Mouse (Mus musculus): Measurements from ENCODE around the gene Tmem182.

Tmem182 gene

GRCm38 (mm10) chr1:40799121-40799520, 6.3 kb upstream of the Tmem182 start:
- DNase-seq (ENCODE audit: low spot score), result no peak

- DNase-seq (ENCODE audit: low spot score), result no peak
Measured at GRCm38 (mm10) chr1:40800908-40801307, 4.5 kb upstream of the Tmem182 start.

DNA sequence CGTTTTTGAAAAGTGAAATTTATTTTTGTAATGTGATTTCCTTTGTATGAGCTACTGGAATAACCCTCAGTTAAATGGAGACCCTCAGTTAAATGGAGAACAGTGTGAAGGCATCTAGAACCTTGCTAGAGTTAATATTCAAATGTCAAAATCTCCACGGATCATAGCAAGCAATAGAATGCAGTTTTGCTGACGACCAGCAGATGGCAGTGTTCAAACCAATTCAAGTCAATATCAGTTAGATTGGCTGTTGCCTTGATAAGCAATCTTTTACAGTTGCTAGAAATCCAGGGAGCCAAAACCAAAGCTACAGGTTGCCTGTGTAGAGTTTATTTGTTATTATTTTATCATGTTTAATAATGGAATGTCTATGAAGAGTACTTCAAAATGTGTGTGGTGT, 2.6 kb upstream of the Tmem182 start:
- DNase-seq (ENCODE audit: low spot score), result no peak

- DNase-seq (ENCODE audit: low spot score), result no peak
Measured at GRCm38 (mm10) chr1:40804118-40804517, 1.3 kb upstream of the Tmem182 start.

DNA sequence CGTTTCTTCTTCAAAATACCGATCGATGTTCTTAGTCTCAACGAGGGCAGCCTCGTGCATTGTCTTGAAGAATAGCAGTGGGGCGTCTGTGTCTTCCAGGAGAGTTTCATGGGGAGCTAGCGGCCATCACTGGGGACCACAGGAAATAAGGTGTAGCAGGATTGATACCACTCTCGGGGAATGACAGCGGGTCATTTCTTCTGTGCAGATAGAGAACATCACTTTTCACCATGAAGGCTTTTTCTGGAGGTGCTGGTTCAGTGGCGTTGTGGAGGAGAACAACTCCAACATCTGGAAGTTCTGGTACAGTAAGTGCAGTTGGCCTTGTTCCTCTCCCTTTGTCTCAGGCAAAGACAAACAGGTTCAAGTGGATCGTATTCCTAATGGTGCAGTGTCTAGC, 490 bp downstream of the Tmem182 start:
- DNase-seq (ENCODE audit: low spot score), result no peak

GRCm38 (mm10) chr1:40808643-40809042, 3.2 kb downstream of the Tmem182 start:
- DNase-seq (ENCODE audit: low spot score), result no peak

GRCm38 (mm10) chr1:40815071-40815845, 9.9 kb downstream of the Tmem182 start:
- DNase-seq (ENCODE audit: low spot score), result no peak

DNA sequence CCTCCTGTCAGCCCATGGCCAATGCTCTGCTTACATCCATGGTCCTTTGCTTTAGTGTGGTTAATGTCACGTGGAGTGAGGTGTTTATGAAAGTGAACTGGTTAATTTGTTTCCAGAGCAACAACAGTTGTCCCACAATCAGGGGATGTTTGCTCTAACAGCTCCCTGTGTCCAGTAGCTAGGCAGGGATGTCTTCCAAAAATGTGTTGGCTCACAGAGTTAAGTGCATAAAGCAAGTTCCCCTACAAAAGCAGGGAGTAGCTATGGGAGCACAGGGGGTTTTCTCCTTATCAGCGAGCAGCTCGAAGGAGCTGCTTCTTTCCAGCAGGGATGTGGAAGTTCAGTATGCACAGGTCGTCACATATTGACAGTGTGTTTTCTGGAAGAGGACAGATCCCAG, 19.1 kb downstream of the Tmem182 start:
- DNase-seq (ENCODE audit: low spot score), result no peak

GRCm38 (mm10) chr1:40824936-40825335, 19.5 kb downstream of the Tmem182 start:
- DNase-seq (ENCODE audit: low spot score), result no peak

- DNase-seq (ENCODE audit: low spot score), result no peak
Measured at GRCm38 (mm10) chr1:40825826-40826225, 20.4 kb downstream of the Tmem182 start.

DNA sequence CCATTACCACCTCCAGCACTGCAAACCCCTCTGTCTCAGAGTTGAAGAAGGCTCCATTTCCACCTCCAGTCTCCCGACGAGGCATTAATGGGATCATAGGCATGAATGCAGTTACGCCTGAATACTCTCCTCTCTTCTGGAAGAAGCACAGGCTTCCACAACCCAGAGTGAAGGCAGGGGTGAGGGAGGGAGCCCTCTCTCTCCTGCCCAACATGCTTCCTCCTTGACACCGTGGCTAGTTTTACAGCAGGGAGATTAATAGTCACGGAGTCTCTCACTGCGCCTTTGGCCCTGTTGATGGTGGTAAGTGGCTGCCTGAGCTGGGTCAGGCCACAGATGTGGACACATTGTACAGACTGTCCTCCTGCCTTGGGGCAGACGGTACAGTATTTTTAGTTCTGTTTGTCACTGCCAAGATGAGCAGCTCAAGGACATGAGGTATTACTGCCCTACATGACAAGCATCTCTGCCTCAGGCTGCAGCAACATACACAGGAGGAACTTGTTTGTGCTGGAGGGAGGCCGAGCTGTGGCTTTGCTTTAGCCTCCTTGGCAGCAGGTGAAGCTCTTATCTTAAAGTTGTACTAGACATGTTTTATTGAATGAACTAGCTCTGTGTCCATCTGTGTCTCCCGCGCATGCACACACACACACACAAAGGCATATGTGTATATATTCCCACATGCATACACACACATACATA, 24.0 kb downstream of the Tmem182 start:
- DNase-seq (ENCODE audit: low spot score), result no peak

GRCm38 (mm10) chr1:40830712-40831507, 25.5 kb downstream of the Tmem182 start:
- no peak for DNase-seq (ENCODE audit: low spot score)

DNA sequence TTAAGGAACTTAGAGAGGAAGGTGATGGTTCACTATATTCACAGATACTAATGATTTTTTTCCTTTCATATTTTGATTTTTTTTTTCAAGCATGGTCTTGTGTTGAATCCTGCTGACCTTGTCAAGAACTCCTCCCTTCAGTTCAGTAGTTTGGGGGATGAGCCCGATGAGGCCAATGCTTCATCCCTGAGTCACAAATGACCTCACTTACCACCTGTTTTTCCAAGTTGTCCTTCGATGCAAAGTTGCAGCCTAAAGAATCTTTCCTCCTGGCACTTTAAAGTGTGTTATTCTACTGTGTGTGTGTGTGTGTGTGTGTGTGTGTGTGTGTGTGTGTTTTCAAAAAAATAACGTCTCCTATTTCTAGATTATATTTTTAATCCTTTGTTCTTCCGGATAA, 30.1 kb downstream of the Tmem182 start:
- DNase-seq (ENCODE audit: low spot score), result no peak

DNA sequence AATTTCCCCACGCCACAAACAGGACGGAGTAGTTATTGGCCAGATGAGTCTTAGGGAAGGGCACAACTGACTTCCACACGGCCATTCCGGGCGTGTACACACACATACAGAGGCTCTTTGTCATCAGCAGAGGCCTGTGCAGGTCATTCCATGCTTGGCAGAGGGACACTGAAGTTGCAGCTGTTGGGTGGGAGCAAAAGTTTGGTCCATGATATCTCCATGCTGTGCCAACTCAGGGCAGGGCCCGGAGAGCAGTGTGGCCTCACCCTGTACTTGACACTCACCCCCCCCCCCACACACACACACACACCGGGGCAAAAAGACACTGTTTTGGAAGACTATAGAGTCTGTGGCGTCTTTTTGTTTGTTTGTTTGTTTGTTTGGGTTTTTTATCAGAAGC, 35.2 kb downstream of the Tmem182 start:
- DNase-seq (ENCODE audit: low spot score), result no peak

DNA sequence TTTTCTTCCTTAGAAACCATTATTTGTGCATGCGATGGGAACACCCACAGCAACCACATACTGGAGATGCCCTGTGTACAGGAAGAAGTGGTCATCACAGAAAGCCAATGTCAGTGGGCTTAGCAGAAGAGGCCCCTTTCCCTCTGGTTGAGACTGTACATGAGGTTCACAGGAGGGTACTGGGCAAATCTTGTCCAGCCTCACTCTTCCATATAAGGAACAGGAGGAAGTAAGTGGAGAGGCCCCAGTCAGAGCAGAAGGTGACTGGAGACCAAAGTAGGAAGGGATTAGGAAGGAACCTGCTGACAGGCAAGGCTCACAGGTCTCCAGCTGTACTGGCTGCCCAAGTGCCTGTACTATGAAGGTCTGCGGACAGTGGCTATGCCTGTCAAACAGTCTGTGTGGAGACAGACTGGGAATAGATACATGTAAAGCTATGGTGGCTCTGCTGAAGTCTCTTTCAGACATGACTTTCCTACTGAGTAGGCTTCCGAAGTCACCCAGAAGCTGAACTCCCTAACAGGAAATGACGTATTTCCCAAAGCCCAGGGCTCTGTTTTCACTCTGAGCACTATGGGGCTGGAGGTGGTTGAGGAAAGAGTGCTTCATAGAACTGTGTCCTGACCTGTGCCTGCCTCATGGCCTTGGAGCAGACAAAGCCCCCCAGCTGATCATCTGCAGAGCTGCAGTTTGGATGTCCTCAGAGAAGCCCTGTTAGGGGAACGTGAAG, 35.8 kb downstream of the Tmem182 start:
- DNase-seq (ENCODE audit: low spot score), result no peak

DNA sequence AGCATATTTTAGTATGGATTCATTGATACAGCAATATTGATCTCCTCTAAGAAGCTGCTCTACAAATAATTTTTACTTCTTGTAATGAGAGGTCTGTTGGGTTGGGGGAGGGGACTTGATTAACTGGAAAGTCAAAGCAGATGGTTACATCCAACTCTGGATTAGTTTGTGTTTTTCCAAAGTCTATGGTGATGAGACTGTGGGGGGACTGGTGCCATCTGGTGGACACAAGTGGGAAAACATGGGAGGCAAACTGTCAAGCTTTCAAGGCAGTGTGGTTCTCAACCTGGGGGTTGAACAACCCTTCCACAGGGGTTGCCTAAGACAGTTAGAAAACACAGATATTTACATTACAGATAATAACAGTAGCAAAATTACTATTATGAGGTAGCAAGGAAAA, 39.2 kb downstream of the Tmem182 start:
- DNase-seq (ENCODE audit: low spot score), result peak; percentile 5

- no peak for DNase-seq (ENCODE audit: low spot score)
Measured at GRCm38 (mm10) chr1:40847196-40847938, 42.0 kb downstream of the Tmem182 start.

DNA sequence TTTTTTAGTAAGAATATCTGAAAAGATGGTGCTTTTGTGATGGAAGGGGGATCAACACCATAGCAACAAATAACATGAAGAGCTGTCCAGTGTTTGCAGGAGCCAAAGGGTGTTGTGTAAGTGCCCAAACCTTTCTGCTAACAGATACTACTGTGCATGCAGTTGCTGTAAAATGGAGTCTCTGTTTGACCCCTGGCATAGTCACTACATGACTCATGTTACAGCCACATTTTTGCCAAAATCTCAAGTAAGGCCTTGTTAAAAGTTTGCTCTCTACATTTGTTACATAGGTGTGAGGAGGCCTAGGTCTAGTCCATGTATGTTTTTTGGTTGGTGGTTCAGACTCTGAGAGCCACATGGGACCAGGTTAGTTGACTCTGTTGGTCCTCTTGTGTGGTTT, 45.9 kb downstream of the Tmem182 start:
- DNase-seq (ENCODE audit: low spot score), result no peak

- no peak for DNase-seq (ENCODE audit: low spot score)
Measured at GRCm38 (mm10) chr1:40855268-40855667, 49.9 kb downstream of the Tmem182 start.

GRCm38 (mm10) chr1:40856846-40857636, 51.6 kb downstream of the Tmem182 start:
- no peak for DNase-seq (ENCODE audit: low spot score)

DNA sequence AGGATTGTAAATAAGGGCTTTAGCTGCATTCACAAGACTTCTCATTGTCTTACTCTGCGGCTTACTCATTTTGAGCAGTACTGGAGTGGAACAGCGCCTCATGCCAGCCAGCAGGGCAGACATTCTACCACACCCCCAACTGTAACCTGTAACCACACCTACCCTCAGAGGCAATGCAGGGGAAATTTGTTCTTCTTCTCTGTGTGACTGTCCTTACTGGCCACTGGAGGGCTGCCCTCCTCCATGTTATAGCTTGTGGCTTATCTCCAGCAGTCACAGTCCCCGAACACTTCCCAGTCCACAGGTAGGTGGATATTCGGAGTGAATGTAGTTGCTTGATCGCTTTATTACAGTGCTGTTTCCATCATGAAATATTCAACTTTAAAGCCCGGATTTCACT, 59.6 kb downstream of the Tmem182 start:
- DNase-seq (ENCODE audit: low spot score), result no peak
